Mouse (Mus musculus): Measurements from ENCODE around the gene Rasal2.

DNA sequence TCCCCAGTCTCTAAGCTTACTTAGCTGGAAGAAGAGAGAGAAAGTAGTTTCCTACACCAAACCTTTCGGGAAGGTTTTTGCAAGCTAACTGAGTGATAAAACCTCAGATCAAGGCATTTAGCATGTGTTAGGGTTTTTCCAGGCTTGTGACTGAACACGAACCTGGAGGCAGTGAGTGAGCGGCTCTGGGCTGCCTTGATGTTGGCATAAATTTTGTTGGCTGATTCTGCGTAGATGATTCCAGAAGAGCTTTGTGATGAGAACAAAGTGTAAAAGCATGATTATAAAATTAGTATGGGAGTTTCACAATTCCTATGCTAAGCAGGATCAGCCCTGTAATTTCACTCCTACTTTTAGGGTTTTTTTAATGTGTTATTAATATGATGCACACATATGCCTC is 15.2 kb upstream of the Rasal2 start:
- TF ChIP-seq POLR2A (IDR thresholded peaks at IDR 0.05; ENCODE audit: control insufficient read depth, low read depth, low read length) (no peak), CTCF (IDR thresholded peaks at IDR 0.05; ENCODE audit: control insufficient read depth, insufficient read depth, insufficient replicate concordance, low read depth, low read length) (no peak)
